Mouse (Mus musculus) embryonic facial prominence, embryonic 11.5 days (tissue): Measurements from ENCODE around the gene Myo1c. TPM values are rescaled to one million over a fixed set of nuclear protein-coding genes. Genes with fewer than 3 reads are reported as not detected.

Source experiments
- ATAC-seq: fragments of 200-750 bp; cut with Nextera tagmentation; replicated peaks from 2 replicates; pipeline ENCODE4 v1.8.0; 2017; ENCODE audit warnings: low read depth; ENCODE audit not compliant: insufficient number of reproducible peaks, low FRiP score, low TSS enrichment
- DNase-seq: peaks from one replicate; pipeline ENCODE4 v3.0.0-alpha.2; 2015; ENCODE audit warnings: low spot score
- H3K27ac ChIP-seq: fragments of 300-500 bp; sonication (generic); replicated peaks from 2 replicates; pipeline ENCODE4 v1.5.1; 2014; ENCODE audit warnings: mild to moderate bottlenecking, low read depth, low read length, control low read depth
- H3K27me3 ChIP-seq: fragments of 300-500 bp; sonication (generic); 2 replicates; pipeline ENCODE4 v1.6.1; 2014; ENCODE audit warnings: mild to moderate bottlenecking, low read length, moderate library complexity, mixed read lengths; ENCODE audit not compliant: control insufficient read depth, insufficient read depth
- H3K36me3 ChIP-seq: fragments of 300-500 bp; sonication (generic); replicated peaks from 2 replicates; pipeline ENCODE4 v1.6.1; 2014; ENCODE audit warnings: low read depth, mild to moderate bottlenecking, low read length, moderate library complexity, mixed read lengths; ENCODE audit not compliant: control insufficient read depth, insufficient read depth
- H3K4me1 ChIP-seq: fragments of 300-500 bp; sonication (generic); 2 replicates; pipeline ENCODE4 v1.6.1; 2014; ENCODE audit warnings: low read length, mixed read lengths; ENCODE audit not compliant: control insufficient read depth, insufficient read depth
- H3K4me2 ChIP-seq: fragments of 300-500 bp; sonication (generic); 2 replicates; pipeline ENCODE4 v1.6.1; 2014; ENCODE audit warnings: low read depth, mild to moderate bottlenecking, control low read depth, low read length, moderate library complexity
- H3K4me3 ChIP-seq: fragments of 300-500 bp; sonication (generic); 2 replicates; pipeline ENCODE4 v1.5.1; 2014; ENCODE audit warnings: low read depth, low read length, control low read depth
- H3K9ac ChIP-seq: fragments of 300-500 bp; sonication (generic); replicated peaks from 2 replicates; pipeline ENCODE4 v1.6.1; 2014; ENCODE audit warnings: mild to moderate bottlenecking, control low read depth, low read length
- H3K9me3 ChIP-seq: fragments of 300-500 bp; sonication (generic); replicated peaks from 2 replicates; pipeline ENCODE4 v1.6.1; 2016; ENCODE audit warnings: mild to moderate bottlenecking, low read length, inconsistent platforms, mixed read lengths; ENCODE audit not compliant: control insufficient read depth
- WGBS: fragments of 180-500 bp; shearing (Covaris S2); extraction: QIAGEN DNeasy Blood & Tissue Kit; methylation state at CpG from one replicate; pipeline ENCODE4 v1.1.7; 2014; 5-methylcytosine and 5-hydroxymethylcytosine counted together
- polyA plus RNA-seq: library from polyadenylated mRNA; unstranded; fragments of >200 nt; fragmentation: Nextera tagmentation; extraction: Ambion mirVana; gene quantifications from 2 replicates; pipeline ENCODE4 v1.2.1, GENCODE M21; 2014

Myo1c gene
- polyA plus RNA-seq, 1 experiment from 2014 or later = 14.1 TPM

DNA sequence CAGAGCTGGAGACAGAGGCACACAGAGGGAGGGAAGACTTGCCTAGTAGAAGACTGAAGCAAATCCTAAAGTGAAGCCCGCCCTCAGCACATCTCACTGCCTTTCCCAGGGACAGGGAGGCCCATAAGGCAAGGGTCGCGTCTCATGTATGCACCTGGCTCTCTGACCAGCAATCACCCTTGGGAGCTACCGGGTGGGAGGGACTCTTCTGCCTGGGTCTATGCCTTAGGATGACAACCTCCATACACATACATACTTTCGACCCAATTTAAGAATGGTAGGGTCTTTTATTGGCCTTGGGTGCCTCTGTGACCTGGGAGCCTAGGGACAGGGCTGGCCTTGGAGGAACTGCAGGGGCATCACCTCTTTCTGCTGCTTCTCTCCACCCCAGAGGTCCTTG, 23.1 kb downstream of the Myo1c start:
- Histone ChIP-seq H3K4me1 (no peaks in the 10 kb centered on the region), H3K36me3 (no peaks in the 10 kb centered on the region; the same call in 1 of the 2 replicates), H3K9me3 (no peaks in the 10 kb centered on the region), H3K27ac (no peak overlapping the region), H3K27me3 (no peaks in the 10 kb centered on the region), H3K9ac (no peak overlapping the region), H3K4me3 (no peak overlapping the region), H3K4me2 (no peak overlapping the region)
- WGBS = 79% methylated on average over 5 of the region's 5 CpGs
- no peak for DNase-seq
- ATAC-seq = no peak

DNA sequence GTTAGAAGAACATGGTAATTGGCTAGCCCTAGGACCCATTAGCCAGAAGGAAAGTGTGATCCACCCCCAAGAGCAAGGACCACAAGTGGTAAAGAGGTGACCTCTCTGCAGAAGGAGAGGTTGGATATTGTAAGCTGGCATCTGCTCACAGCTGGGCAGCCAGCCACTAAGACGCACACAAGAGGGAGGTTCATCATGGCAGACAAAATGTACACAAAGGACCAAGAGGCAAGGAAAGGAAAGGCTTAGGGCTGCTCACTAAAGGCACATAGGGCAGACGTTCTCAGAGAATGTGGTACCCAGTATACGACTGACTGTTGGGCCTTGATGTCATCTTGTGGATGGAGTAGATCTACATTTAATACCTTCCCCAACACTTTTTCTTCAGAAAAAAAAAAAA, 24.6 kb downstream of the Myo1c start:
- Histone ChIP-seq H3K36me3 (no peaks in the 10 kb centered on the region; the same call in 1 of the 2 replicates), H3K9me3 (no peaks in the 10 kb centered on the region), H3K9ac (no peak overlapping the region), H3K4me3 (no peak overlapping the region), H3K4me1 (no peaks in the 10 kb centered on the region), H3K27ac (no peak overlapping the region), H3K27me3 (no peaks in the 10 kb centered on the region), H3K4me2 (no peak overlapping the region)
- DNase-seq (no peak), ATAC-seq (no peak)
- 82% methylated on average over 3 of the region's 3 CpGs for WGBS

DNA sequence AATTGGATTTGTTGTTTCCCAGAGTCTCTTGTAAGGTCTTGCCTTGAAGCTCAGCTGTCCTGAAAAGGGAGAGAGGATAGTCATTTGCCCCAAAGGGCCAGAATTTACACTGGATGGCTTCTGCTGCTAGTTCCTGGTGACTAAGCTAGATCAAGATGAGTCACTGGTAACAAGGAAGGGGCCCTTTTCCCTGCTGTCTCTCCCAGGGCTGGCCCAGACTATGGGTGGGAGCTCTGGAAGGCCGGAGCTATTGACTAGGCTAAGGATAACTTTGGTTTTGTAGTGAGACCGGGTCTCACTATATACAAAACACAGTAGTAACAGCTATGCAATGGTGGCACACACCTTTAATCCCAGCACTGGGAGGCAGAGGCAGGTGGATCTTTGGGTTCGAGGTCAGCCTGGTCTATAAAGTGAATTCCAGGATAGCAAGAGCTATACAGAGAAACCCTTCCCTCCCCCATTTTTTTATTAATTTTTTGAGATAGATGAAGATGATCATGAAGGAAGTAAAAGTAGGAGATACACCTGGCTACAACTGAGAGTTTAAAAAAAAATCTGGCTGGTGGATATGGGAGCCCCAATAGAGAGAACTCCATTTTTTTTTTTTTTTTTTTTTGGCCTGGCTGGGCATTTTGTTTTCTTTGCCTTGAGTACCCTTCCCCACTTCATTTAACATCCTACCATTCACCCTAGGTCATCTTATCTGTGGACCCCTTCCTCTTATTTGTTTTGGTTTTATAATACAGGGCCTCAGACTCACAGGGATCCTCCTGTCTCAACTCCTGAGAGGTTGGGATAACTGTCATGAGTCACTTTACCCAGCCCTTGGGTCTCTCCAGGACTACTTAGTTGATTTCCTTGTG, 27.8 kb downstream of the Myo1c start:
- Histone ChIP-seq H3K4me2 (peak overlapping the region; percentile 39), H3K9me3 (no peaks in the 10 kb centered on the region), H3K4me3 (peak overlapping the region; percentile 100), H3K27ac (no peak overlapping the region), H3K27me3 (no peaks in the 10 kb centered on the region), H3K36me3 (no peaks in the 10 kb centered on the region), H3K4me1 (peaks cover 3% of the 10 kb centered on the region; the same call in 1 of the 2 replicates), H3K9ac (no peak overlapping the region; the same call in 1 of the 2 replicates)
- DNase-seq = no peak
- 81% methylated on average over 3 of the region's 3 CpGs for WGBS
- ATAC-seq = no peak

DNA sequence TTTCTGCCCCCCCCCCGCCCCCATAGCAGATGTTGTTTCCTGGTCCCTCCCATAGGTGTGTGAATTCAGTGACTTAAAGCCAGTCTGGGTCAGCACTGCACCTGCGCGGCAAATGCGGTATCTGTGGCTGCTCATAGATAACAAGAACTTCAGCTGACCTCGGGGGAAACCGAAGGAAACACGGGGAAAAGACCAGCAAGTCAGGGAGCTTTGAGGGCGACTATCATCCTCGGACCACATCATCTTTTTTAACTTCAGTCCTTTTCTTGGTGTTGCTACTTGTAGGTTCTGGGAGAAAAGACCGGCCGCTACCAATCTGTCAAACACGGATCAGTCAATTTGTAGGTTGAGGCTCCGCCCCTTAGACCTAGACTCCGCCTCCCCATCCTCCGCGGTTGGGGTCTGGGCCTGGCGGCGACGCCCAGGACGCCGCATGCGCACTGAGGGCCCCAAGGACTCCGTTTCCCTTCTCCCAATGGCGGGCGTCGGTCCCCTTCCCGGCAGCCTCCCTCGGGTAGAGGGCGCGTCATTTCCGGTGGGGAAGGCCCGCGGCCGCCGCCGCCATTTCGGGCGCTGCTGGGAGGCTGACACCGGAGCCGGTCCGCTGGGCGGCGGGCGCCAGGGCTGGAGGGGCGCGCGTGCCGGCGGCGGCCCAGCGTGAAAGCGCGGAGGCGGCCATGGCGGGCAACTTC, 28.6 kb downstream of the Myo1c start, which contains the start of gene Crk:
Crk (plus strand) TSS at position 513 of the 692 bp plus-strand sequence.
- Histone ChIP-seq H3K9me3 (no peaks in the 10 kb centered on the region), H3K9ac (peak within 1 kb of the TSS; percentile 88), H3K4me2 (peak within 1 kb of the TSS; percentile 68), H3K4me3 (peak within 1 kb of the TSS; percentile 100), H3K4me1 (peaks cover 3% of the 10 kb centered on the region; the same call in 1 of the 2 replicates), H3K36me3 (no peaks in the 10 kb centered on the region), H3K27ac (peak within 1 kb of the TSS; percentile 83), H3K27me3 (no peaks in the 10 kb centered on the region)
- ATAC-seq = peak; percentile 95
- under 1% methylated on average over 55 of the region's 55 CpGs for WGBS
- peak; percentile 100 for DNase-seq

DNA sequence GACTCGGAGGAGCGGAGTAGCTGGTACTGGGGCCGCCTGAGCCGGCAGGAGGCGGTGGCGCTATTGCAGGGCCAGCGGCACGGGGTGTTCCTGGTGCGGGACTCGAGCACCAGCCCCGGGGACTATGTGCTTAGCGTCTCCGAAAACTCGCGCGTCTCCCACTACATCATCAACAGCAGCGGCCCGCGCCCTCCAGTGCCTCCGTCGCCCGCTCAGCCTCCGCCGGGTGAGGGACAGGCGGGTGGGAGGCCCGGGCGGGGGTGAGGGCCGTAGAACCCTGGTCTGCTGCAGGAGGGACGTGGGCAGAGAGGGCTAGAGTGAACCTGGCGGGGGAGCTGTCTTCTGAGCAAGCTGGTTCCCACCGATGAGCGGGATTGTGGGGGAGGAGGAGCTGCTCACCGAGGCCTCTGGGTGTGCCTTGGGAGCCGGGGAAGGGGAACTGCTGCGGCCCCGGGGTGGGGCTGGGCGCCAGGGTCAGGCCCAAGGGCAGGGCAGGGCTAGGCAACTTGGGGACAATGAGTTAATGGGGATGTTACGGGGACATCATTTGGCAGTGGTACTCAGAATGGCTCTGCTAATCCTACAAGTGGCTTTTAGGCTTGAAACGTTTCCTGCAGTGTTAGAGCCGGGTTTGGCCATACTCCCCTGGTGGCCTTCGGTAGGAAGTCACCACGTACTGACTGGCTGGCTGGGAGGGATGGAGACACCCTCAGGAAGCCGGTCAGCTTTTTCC, 29.3 kb downstream of the Myo1c start:
- ATAC-seq (peak; percentile 76), DNase-seq (peak; percentile 68)
- Histone ChIP-seq H3K4me2 (peak overlapping the region; percentile 68), H3K4me3 (peak overlapping the region; percentile 100), H3K4me1 (peaks cover 3% of the 10 kb centered on the region; the same call in 1 of the 2 replicates), H3K9ac (peak overlapping the region; percentile 88), H3K36me3 (no peaks in the 10 kb centered on the region), H3K9me3 (no peaks in the 10 kb centered on the region), H3K27me3 (no peaks in the 10 kb centered on the region), H3K27ac (peak overlapping the region; percentile 83)
- WGBS = under 1% methylated on average over 36 of the region's 43 CpGs

DNA sequence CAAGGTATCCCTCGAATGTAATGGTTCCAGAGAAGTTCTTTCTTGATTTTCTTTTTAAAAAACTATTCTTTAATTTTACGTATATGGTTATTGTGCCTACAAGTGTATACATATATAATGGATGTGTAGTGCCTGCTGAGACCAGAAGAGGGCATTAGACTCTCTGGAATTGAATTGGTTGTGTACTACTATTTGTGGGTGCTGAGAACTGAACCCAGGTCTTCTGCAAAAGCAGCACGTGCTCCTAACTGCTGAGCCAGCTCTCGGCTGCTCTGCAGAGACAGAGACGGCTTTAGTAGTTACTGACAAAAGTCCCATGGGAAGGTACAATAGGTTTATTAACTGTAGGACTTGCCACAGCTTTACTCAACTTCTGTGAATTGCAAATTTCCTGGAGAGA, 34.2 kb downstream of the Myo1c start:
- Histone ChIP-seq H3K4me3 (no peak overlapping the region), H3K4me1 (peaks cover 3% of the 10 kb centered on the region; the same call in 1 of the 2 replicates), H3K9me3 (no peaks in the 10 kb centered on the region), H3K36me3 (no peaks in the 10 kb centered on the region), H3K27me3 (no peaks in the 10 kb centered on the region), H3K4me2 (no peak overlapping the region), H3K27ac (no peak overlapping the region), H3K9ac (no peak overlapping the region)
- WGBS = 89% methylated on average over 5 of the region's 5 CpGs
- DNase-seq (no peak), ATAC-seq (no peak)

DNA sequence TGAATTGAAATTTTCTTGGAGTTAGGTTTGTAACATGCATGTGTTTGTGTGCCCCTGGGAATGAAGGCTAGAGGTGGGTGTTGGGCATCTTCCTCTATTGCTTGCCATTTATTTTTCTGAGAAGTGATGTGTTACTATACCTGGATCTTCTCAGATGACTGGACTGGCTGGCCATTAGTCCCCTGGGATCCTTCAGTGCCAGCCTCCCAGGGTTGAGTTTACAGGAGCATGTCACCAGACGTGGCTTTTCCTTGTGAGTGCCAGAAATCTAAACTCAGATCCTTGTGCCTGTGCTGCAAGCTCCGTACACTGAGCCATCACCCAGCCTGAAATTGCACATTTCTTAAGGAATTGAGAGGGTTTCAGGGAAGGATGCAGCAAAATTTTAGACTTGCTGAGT, 34.7 kb downstream of the Myo1c start:
- Histone ChIP-seq H3K27ac (no peak overlapping the region), H3K4me3 (no peak overlapping the region), H3K4me2 (no peak overlapping the region), H3K27me3 (no peaks in the 10 kb centered on the region), H3K36me3 (no peaks in the 10 kb centered on the region), H3K9me3 (no peaks in the 10 kb centered on the region), H3K4me1 (peaks cover 3% of the 10 kb centered on the region; the same call in 1 of the 2 replicates), H3K9ac (no peak overlapping the region)
- DNase-seq = no peak
- 75% methylated on average over 2 of the region's 2 CpGs for WGBS
- no peak for ATAC-seq
